Mouse (Mus musculus) embryonic facial prominence, embryonic 15.5 days (tissue): ENCODE data around the gene Galc. TPM values are rescaled to one million over a fixed set of nuclear protein-coding genes. Genes with fewer than 3 reads are reported as not detected.

Experiments
- ATAC-seq: fragments of 200-750 bp; cut with Nextera tagmentation; 2 replicates; pipeline ENCODE4 v1.8.0; 2017; ENCODE audit warnings: low read depth, moderate TSS enrichment; ENCODE audit not compliant: insufficient number of reproducible peaks, low FRiP score, low TSS enrichment
- H3K27ac ChIP-seq: fragments of 300-500 bp; sonication (generic); replicated peaks from 2 replicates; pipeline ENCODE4 v1.5.1; 2015; ENCODE audit warnings: mild to moderate bottlenecking, inconsistent platforms
- H3K27me3 ChIP-seq: fragments of 300-500 bp; sonication (generic); 2 replicates; pipeline ENCODE4 v1.6.1; 2015; ENCODE audit warnings: inconsistent platforms
- H3K36me3 ChIP-seq: fragments of 300-500 bp; sonication (generic); 2 replicates; pipeline ENCODE4 v1.6.1; 2015; ENCODE audit warnings: mild to moderate bottlenecking, inconsistent platforms
- H3K4me1 ChIP-seq: fragments of 300-500 bp; sonication (generic); 2 replicates; pipeline ENCODE4 v1.6.1; 2015; ENCODE audit warnings: inconsistent platforms
- H3K4me2 ChIP-seq: fragments of 300-500 bp; sonication (generic); replicated peaks from 2 replicates; pipeline ENCODE4 v1.6.1; 2015; ENCODE audit warnings: mild to moderate bottlenecking, inconsistent platforms
- H3K4me3 ChIP-seq: fragments of 300-500 bp; sonication (generic); replicated peaks from 2 replicates; pipeline ENCODE4 v1.5.1; 2015; ENCODE audit warnings: mild to moderate bottlenecking, inconsistent platforms
- H3K9ac ChIP-seq: fragments of 300-500 bp; sonication (generic); 2 replicates; pipeline ENCODE4 v1.6.1; 2015; ENCODE audit warnings: inconsistent platforms
- H3K9me3 ChIP-seq: fragments of 300-500 bp; sonication (generic); replicated peaks from 2 replicates; pipeline ENCODE4 v1.6.1; 2016; ENCODE audit warnings: inconsistent platforms
- WGBS: fragments of 180-500 bp; shearing (Covaris S2); methylation state at CpG from one replicate; pipeline ENCODE4 v1.1.7; 2015; 5-methylcytosine and 5-hydroxymethylcytosine counted together
- polyA plus RNA-seq: library from polyadenylated mRNA; unstranded; fragments of >200 nt; fragmentation: Nextera tagmentation; extraction: Ambion mirVana; gene quantifications from 2 replicates; pipeline ENCODE4 v1.2.1, GENCODE M21; 2015

Galc gene
- polyA plus RNA-seq, 1 experiment from 2014 or later, result 9.2 TPM

DNA sequence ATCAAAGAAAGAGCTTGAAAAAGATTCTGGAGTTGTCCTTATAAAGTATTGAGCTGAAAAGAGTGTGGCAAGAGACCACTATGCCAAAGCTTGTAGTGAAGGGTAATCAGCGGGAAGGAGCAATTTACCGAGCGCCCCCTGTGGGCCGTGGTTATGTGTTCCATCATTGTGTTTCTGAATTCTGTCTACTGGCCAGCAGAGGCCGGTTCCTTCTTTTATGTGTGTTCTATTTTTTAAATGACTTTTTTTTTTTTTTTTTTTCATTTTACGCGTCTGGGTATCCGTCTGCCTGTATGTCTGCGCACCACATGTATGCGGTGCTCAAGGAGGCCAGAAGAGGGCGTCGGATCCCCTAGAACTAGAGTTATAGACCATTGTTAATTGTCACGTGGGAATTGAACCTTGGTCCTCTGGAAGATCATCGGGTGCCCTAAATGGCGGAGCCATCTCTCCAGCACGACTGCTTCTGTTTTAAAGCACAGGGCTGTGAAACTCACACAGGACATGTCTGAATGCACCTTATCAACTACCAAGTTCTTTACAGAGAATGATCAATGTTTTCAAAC is 78.9 kb downstream of the Galc start:
- Histone ChIP-seq H3K27ac (no peak overlapping the region), H3K9ac (no peak overlapping the region), H3K27me3 (no peaks in the 10 kb centered on the region), H3K4me2 (no peak overlapping the region), H3K9me3 (no peaks in the 10 kb centered on the region), H3K36me3 (no peaks in the 10 kb centered on the region), H3K4me3 (no peak overlapping the region), H3K4me1 (no peaks in the 10 kb centered on the region)
- ATAC-seq, result no peak
- 94% methylated on average over 16 of the region's 16 CpGs for WGBS

DNA sequence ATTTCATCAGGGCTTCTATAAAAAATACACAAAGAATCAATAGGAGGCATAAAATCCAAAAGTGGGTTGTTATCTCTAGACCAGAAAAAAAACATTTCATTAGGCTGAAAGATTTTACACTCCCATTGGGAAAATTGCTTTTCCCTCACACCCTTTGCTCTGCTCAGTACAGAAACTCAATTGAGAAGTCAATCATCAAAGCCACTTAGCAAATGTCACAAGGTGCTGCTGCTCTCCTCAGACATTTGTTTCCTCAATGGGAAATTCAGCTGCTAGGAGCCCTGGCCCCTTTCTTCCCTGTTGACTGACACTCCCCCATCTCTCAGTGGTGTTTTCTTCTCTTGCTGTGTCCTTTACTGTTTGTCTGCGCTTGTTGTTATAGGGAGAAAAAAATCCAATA is 79.8 kb downstream of the Galc start:
- Histone ChIP-seq H3K27ac (no peak overlapping the region), H3K4me3 (no peak overlapping the region), H3K4me1 (no peaks in the 10 kb centered on the region), H3K9ac (no peak overlapping the region), H3K4me2 (no peak overlapping the region), H3K36me3 (no peaks in the 10 kb centered on the region), H3K27me3 (no peaks in the 10 kb centered on the region), H3K9me3 (no peaks in the 10 kb centered on the region)
- WGBS, result 95% methylated on average over 1 of the region's 1 CpGs
- ATAC-seq, result no peak

DNA sequence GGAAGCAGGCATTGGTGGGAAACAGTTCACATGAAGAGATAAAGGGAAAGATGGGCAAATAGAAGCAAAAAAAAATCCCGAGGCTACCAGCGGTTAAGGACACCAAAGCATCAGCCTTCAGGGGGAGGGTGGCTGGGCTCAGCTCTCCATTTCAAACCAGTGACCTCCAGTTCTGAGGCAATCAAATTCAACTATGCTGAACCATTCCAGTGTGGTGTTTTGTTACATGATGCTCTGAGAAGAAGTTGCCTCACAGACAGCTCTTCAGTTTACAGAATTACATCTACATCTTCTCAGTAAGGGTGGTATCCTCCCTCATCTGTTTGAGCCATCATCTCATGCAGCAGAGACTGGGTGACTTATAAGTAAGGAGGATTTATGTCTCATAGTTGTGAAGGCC is 82.6 kb downstream of the Galc start:
- Histone ChIP-seq H3K9ac (no peak overlapping the region), H3K27me3 (no peaks in the 10 kb centered on the region), H3K36me3 (no peaks in the 10 kb centered on the region), H3K4me2 (no peak overlapping the region), H3K4me3 (no peak overlapping the region), H3K27ac (no peak overlapping the region), H3K4me1 (no peaks in the 10 kb centered on the region), H3K9me3 (no peaks in the 10 kb centered on the region)
- 88% methylated on average over 2 of the region's 2 CpGs for WGBS
- no peak for ATAC-seq

DNA sequence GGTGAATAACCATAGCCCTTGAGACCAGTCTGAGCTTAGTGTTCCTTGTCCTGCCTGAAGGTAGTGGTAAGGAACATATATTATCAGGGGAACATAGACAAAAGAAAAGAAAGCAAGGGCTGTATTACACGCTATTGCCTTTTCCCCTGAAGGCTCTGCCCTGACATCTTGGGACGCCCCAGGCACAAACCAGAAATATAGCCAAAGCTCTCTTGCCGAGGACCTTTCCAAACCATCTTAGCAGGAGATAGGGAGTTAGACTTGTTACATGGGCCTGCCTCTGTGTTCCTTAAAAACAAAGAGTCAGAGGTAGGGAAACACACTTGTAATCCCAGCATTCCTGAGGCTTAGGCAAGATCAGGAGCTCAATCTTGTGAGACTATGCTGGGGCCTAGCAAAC is 97.4 kb downstream of the Galc start:
- no peak overlapping the region for H3K27ac ChIP-seq
- WGBS, result 84% methylated on average over 3 of the region's 3 CpGs
- peaks cover 3% of the 10 kb centered on the region; the same call in 1 of the 2 replicates for H3K4me1 ChIP-seq
- H3K4me3 ChIP-seq, result no peak overlapping the region
- no peaks in the 10 kb centered on the region for H3K36me3 ChIP-seq
- H3K27me3 ChIP-seq, result no peaks in the 10 kb centered on the region
- no peak overlapping the region for H3K4me2 ChIP-seq
- no peaks in the 10 kb centered on the region for H3K9me3 ChIP-seq
- no peak overlapping the region for H3K9ac ChIP-seq
- ATAC-seq, result no peak

DNA sequence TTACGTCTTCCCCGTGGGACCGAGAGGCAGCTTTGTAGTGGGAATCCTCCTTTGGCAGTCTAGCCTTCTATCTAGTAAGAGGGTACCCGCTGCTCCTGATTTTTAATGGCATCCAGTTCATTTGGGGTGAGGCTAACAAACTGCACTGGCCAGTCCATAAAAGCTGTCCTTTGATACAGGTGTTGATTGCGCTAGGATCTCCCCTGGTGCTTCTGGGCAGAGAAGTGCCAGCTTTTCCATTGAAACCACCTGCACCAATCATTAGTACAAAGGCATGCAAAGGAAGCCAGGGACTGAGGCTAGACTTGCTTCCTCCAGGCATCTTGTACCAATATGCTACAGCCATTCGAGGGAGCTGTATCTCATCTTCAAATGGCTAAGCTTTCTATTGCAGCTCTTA is 98.4 kb downstream of the Galc start:
- H3K27ac ChIP-seq, result no peak overlapping the region
- 47% methylated on average over 6 of the region's 6 CpGs for WGBS
- peaks cover 3% of the 10 kb centered on the region; the same call in 1 of the 2 replicates for H3K4me1 ChIP-seq
- H3K4me3 ChIP-seq, result no peak overlapping the region
- H3K4me2 ChIP-seq, result no peak overlapping the region
- no peak overlapping the region for H3K9ac ChIP-seq
- no peaks in the 10 kb centered on the region for H3K27me3 ChIP-seq
- H3K36me3 ChIP-seq, result no peaks in the 10 kb centered on the region
- H3K9me3 ChIP-seq, result no peaks in the 10 kb centered on the region
- no peak for ATAC-seq

Other genes with a start within 250 kb of the Galc start
- gene Gpr65, start 9.2 kb upstream of the Galc start, polyA plus RNA-seq, result 4.5 and 4.8 TPM in 2 replicates